Comparison of ENCODE assay signal across 8 mouse cellular contexts in the genomic region with DNA sequence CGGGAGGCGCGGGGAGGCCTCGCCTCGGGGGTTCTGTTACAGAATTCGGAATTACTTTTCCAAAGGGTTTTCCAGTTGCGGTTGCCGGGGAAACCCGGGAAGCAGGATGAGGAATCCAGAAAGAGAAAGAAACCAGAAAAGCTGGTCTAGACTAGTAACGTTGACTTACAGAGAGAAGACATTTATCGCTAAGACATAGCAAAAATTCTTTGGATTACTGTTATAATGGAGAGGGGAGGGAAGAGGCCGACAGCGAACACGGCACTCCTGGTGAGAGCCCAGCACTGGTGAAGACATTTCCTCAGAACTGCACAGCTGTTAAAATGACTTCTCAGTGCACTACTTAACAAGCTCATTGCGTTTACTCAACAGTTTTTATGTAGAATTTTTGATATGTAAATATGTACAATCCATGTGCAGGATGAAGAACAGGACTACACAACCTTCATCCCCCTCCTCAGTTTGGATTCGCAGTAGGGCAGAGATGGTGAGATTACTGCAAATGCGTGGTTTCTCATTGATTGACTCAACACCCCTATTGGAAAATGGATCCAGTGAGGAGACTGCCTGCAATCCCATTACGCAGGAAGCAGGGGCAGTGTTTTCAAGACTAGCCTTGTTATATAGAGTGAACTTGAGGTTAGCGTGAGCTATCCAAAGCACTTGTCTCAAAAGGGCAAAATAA. TPM values are rescaled to one million over a fixed set of nuclear protein-coding genes. Genes with fewer than 3 reads are reported as not detected.
DNase-seq lines count a peak whose midpoint lies in the region; ATAC-seq and TF ChIP-seq lines count a peak whose summit lies in the region.

No protein-coding gene starts in this region.

- peak; percentile 15; the same call in 1 of the 2 replicates for ATAC-seq in cerebellum, adult (ENCODE audit: insufficient number of reproducible peaks, low FRiP score, low TSS enrichment)
- peak; percentile 64 for ATAC-seq in hindbrain, embryonic 16.5 days
- ATAC-seq in midbrain, postnatal 0 days (ENCODE audit: low FRiP score), result peak; percentile 50
- ATAC-seq in megakaryocyte progenitor cell, adult 5-6 weeks (replicated peaks; ENCODE audit: poor library complexity), result no peak

- no peaks in the 10 kb centered on the region for H3K36me3 ChIP-seq in liver, adult 2 months (ENCODE audit: control insufficient read depth, insufficient read depth, low read length)
- H3K36me3 ChIP-seq in hindbrain, embryonic 16.5 days (ENCODE audit: control insufficient read depth, insufficient read depth, low read length), result peaks cover 5% of the 10 kb centered on the region
- H3K36me3 ChIP-seq in midbrain, postnatal 0 days (ENCODE audit: insufficient read depth, low read length), result peaks cover 1% of the 10 kb centered on the region

- H3K79me2 ChIP-seq in liver, adult 2 months (ENCODE audit: control insufficient read depth, insufficient read depth, low read length), result no peaks in the 10 kb centered on the region

- TF ChIP-seq POLR2A in liver, adult 2 months (IDR thresholded peaks at IDR 0.05; ENCODE audit: extremely low read depth, insufficient read depth, low read length), result no peak

- no peak for TF ChIP-seq CTCF in liver, adult 2 months (IDR thresholded peaks at IDR 0.05; ENCODE audit: low read depth, low read length)
- TF ChIP-seq CTCF in midbrain, postnatal 0 days (IDR thresholded peaks at IDR 0.05), result peak; percentile 45; the same call in 1 of the 2 replicates

- DNase-seq in cerebellum, adult 9-10 months, result no peak
- peak; percentile 13 for DNase-seq in liver, adult 2 months (ENCODE audit: extremely low read depth, low read depth, low spot score)
- no peak for DNase-seq in liver
- DNase-seq in midbrain, postnatal 0 days (ENCODE audit: low spot score), result peak; percentile 35
- DNase-seq in adrenal gland, postnatal 10 days, result no peak

- H3K27ac ChIP-seq in liver, adult 2 months (replicated peaks; ENCODE audit: insufficient read depth, low read depth, low read length), result no peak overlapping the region
- peak overlapping the region; percentile 94 for H3K27ac ChIP-seq in hindbrain, embryonic 16.5 days (ENCODE audit: low read depth, low read length)
- peak overlapping the region; percentile 95 for H3K27ac ChIP-seq in midbrain, postnatal 0 days (ENCODE audit: low read depth, low read length)

- peaks cover 4% of the 10 kb centered on the region; the same call in 1 of the 2 replicates for H3K4me1 ChIP-seq in liver, adult 2 months (ENCODE audit: control insufficient read depth, insufficient read depth, low read length)
- peaks cover 6% of the 10 kb centered on the region; the same call in 1 of the 2 replicates for H3K4me1 ChIP-seq in hindbrain, embryonic 16.5 days (ENCODE audit: control insufficient read depth, insufficient read depth, low read depth, low read length)
- H3K4me1 ChIP-seq in midbrain, postnatal 0 days (ENCODE audit: insufficient read depth, low read length), result peaks cover 5% of the 10 kb centered on the region; the same call in 1 of the 2 replicates

- 9% methylated on average over 19 of the region's 19 CpGs for WGBS in liver, adult 2 months
- 4% methylated on average over 19 of the region's 19 CpGs for WGBS in hindbrain, embryonic 16.5 days
- WGBS in midbrain, postnatal 0 days, result 4% methylated on average over 19 of the region's 19 CpGs

- H3K4me2 ChIP-seq in hindbrain, embryonic 16.5 days (ENCODE audit: low read length), result peak overlapping the region; percentile 55
- peak overlapping the region; percentile 62 for H3K4me2 ChIP-seq in midbrain, postnatal 0 days (ENCODE audit: low read depth, low read length, poor library complexity, severe bottlenecking)

- peak overlapping the region; percentile 72 for H3K4me3 ChIP-seq in liver, adult 2 months (ENCODE audit: insufficient read depth, low read depth, low read length)
- H3K4me3 ChIP-seq in hindbrain, embryonic 16.5 days (ENCODE audit: low read length), result peak overlapping the region; percentile 63
- H3K4me3 ChIP-seq in midbrain, postnatal 0 days (ENCODE audit: low read depth, low read length), result peak overlapping the region; percentile 68

- H3K9me3 ChIP-seq in hindbrain, embryonic 16.5 days (ENCODE audit: control insufficient read depth, low read length), result no peaks in the 10 kb centered on the region
- no peaks in the 10 kb centered on the region for H3K9me3 ChIP-seq in midbrain, postnatal 0 days (ENCODE audit: low read length)

- H3K27me3 ChIP-seq in liver, adult 2 months (ENCODE audit: control insufficient read depth, insufficient read depth, low read length), result no peaks in the 10 kb centered on the region; the same call in 1 of the 2 replicates
- no peaks in the 10 kb centered on the region for H3K27me3 ChIP-seq in hindbrain, embryonic 16.5 days (replicated peaks; ENCODE audit: control insufficient read depth, insufficient read depth, low read length)
- H3K27me3 ChIP-seq in midbrain, postnatal 0 days (ENCODE audit: insufficient read depth, low read length), result no peaks in the 10 kb centered on the region

- H3K9ac ChIP-seq in liver, adult 2 months (ENCODE audit: low read depth, low read length), result peak overlapping the region; percentile 50
- H3K9ac ChIP-seq in hindbrain, embryonic 16.5 days (ENCODE audit: low read depth, low read length), result peak overlapping the region; percentile 84
- peak overlapping the region; percentile 85 for H3K9ac ChIP-seq in midbrain, postnatal 0 days (replicated peaks; ENCODE audit: low read length, poor library complexity, severe bottlenecking)

RNA-seq across cellular contexts. Expression of a gene that starts 22.0 kb away (rescaled TPM):
- 0.27 and 0.37 TPM in 2 replicates for total RNA-seq in liver, adult 2 months (2014; rRNA removed)
- 0.05 and 0.06 TPM in 2 replicates for polyA plus RNA-seq in liver, adult 2 months (2012; rRNA removed)
- polyA plus RNA-seq in hindbrain, embryonic 16.5 days (2015; fragmentation: Nextera tagmentation; extraction: Ambion mirVana), result 26.5 and 31.5 TPM in 2 replicates
- total RNA-seq in midbrain, postnatal 0 days (2014; rRNA removed), result 25.1 and 30.3 TPM in 2 replicates
- 18.9 and 20.5 TPM in 2 replicates for polyA plus RNA-seq in midbrain, postnatal 0 days (2015; fragmentation: Nextera tagmentation; extraction: Ambion mirVana)
- 0.54 TPM in 1 of 2 replicates, not detected in the other for total RNA-seq in megakaryocyte progenitor cell, adult 5-6 weeks (2015)
- total RNA-seq in megakaryocyte progenitor cell, adult 5-6 weeks (2017), result not detected in 2 replicates
- total RNA-seq in adrenal gland, postnatal 10 days (2021), result 1 to 10 TPM; 5.0 to 6.0 TPM

RNA-seq across cellular contexts. Expression of a gene that starts 53.5 kb away (rescaled TPM):
- 9.7 and 10.2 TPM in 2 replicates for total RNA-seq in liver, adult 2 months (2014; rRNA removed)
- 9.3 and 12.8 TPM in 2 replicates for polyA plus RNA-seq in liver, adult 2 months (2012; rRNA removed)
- 17.7 and 18.2 TPM in 2 replicates for polyA plus RNA-seq in hindbrain, embryonic 16.5 days (2015; fragmentation: Nextera tagmentation; extraction: Ambion mirVana)
- 18.0 and 23.8 TPM in 2 replicates for total RNA-seq in midbrain, postnatal 0 days (2014; rRNA removed)
- polyA plus RNA-seq in midbrain, postnatal 0 days (2015; fragmentation: Nextera tagmentation; extraction: Ambion mirVana), result 12.0 and 13.2 TPM in 2 replicates
- 16.9 and 21.8 TPM in 2 replicates for total RNA-seq in megakaryocyte progenitor cell, adult 5-6 weeks (2015)
- total RNA-seq in megakaryocyte progenitor cell, adult 5-6 weeks (2017), result 18.6 and 23.0 TPM in 2 replicates
- total RNA-seq in adrenal gland, postnatal 10 days (2021), result 10 to 100 TPM; 14.8 to 16.6 TPM

RNA-seq across cellular contexts. Expression of a gene that starts 58.2 kb away (rescaled TPM):
- 5.9 and 7.9 TPM in 2 replicates for total RNA-seq in liver, adult 2 months (2014; rRNA removed)
- polyA plus RNA-seq in liver, adult 2 months (2012; rRNA removed), result 0.20 and 0.40 TPM in 2 replicates
- polyA plus RNA-seq in hindbrain, embryonic 16.5 days (2015; fragmentation: Nextera tagmentation; extraction: Ambion mirVana), result not detected in 2 replicates
- total RNA-seq in midbrain, postnatal 0 days (2014; rRNA removed), result not detected in 2 replicates
- polyA plus RNA-seq in midbrain, postnatal 0 days (2015; fragmentation: Nextera tagmentation; extraction: Ambion mirVana), result not detected in 2 replicates
- not detected in 2 replicates for total RNA-seq in megakaryocyte progenitor cell, adult 5-6 weeks (2015)
- total RNA-seq in megakaryocyte progenitor cell, adult 5-6 weeks (2017), result not detected in 2 replicates
- not detected for total RNA-seq in adrenal gland, postnatal 10 days (2021)

Comparison
In these comparisons a context has a peak if more than half of its experiments do, and no peak if none do; other contexts are left out.
1. DNase-seq: peak in liver, adult 2 months (single experiment) and midbrain, postnatal 0 days (single experiment); none in cerebellum, adult 9-10 months (single experiment), liver (single experiment) and adrenal gland, postnatal 10 days (single experiment).
2. Peak in every context shown above with its lines, with median percentiles within 50 percentile points of each other: H3K4me3 ChIP-seq and H3K9ac ChIP-seq.